Mouse (Mus musculus): ENCODE data around the gene Gm49322. TPM values are rescaled to one million over a fixed set of nuclear protein-coding genes. Genes with fewer than 3 reads are reported as not detected.

Gm49322 gene
- polyA plus RNA-seq, 1 experiment from 2014 or later: 1.1 TPM

DNA sequence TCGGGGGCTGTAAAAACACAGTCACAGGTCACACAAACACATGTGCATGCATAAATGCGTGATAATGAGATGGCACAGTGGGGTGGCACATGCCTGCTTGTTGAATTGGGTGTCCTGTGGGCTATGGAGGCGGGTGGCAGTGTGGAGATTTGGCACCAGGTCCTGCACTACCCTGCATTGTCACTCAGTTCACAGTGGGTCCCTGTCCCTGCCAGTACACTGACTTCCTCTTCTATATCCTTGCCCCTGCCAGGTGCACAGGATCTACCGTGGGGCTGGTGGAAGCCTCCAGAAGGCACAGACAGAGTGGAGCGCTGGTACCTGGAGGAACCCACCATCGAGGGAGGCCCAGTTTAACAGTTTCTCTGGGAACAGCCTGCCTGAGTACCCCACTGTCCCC is 8.5 kb downstream of the Gm49322 start:
- no peak overlapping the region for H3K4me2 ChIP-seq (replicated peaks; ENCODE audit: low read depth, low read length)
- no peaks in the 10 kb centered on the region for H3K27me3 ChIP-seq (replicated peaks; ENCODE audit: insufficient read depth, low read length)
- ATAC-seq: no peak
- no peak overlapping the region for H3K4me3 ChIP-seq (ENCODE audit: low read depth, low read length)
- H3K27ac ChIP-seq (ENCODE audit: low read length): no peak overlapping the region
- no peak overlapping the region for H3K9ac ChIP-seq (replicated peaks; ENCODE audit: low read depth)
- H3K4me1 ChIP-seq (ENCODE audit: insufficient read depth, low read depth, low read length): no peaks in the 10 kb centered on the region
- TF ChIP-seq CTCF (IDR thresholded peaks at IDR 0.05) (no peak), EP300 (IDR thresholded peaks at IDR 0.05) (no peak)
- no peak for DNase-seq (ENCODE audit: low spot score)
- no peaks in the 10 kb centered on the region for H3K9me3 ChIP-seq (ENCODE audit: low read length)
- WGBS: 83% methylated on average over 6 of the region's 6 CpGs
- peaks cover 7% of the 10 kb centered on the region; the same call in 1 of the 2 replicates for H3K36me3 ChIP-seq (ENCODE audit: insufficient read depth, low read length)

DNA sequence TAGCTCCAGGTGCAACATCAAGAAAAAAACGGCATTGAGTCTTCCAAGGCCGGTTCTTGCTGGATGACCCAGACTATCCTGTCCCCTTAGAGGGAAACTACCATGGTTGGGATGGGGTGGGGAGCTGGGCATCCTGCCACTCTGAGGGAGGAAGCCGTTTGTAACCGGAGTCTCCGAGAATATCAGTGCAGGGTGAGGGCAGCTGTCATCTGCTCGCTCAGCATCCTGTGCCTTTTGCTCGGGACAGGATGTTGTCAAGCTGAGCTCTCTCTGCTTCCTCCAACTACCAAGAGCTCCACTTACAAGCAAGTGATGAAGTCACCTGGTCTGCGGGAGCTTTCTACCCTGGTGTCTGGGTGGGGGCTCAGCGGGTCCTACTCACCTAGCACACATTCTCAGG is 12.4 kb downstream of the Gm49322 start:
- peak; percentile 62 for DNase-seq (ENCODE audit: low spot score)
- no peak overlapping the region for H3K9ac ChIP-seq (replicated peaks; ENCODE audit: low read depth)

DNA sequence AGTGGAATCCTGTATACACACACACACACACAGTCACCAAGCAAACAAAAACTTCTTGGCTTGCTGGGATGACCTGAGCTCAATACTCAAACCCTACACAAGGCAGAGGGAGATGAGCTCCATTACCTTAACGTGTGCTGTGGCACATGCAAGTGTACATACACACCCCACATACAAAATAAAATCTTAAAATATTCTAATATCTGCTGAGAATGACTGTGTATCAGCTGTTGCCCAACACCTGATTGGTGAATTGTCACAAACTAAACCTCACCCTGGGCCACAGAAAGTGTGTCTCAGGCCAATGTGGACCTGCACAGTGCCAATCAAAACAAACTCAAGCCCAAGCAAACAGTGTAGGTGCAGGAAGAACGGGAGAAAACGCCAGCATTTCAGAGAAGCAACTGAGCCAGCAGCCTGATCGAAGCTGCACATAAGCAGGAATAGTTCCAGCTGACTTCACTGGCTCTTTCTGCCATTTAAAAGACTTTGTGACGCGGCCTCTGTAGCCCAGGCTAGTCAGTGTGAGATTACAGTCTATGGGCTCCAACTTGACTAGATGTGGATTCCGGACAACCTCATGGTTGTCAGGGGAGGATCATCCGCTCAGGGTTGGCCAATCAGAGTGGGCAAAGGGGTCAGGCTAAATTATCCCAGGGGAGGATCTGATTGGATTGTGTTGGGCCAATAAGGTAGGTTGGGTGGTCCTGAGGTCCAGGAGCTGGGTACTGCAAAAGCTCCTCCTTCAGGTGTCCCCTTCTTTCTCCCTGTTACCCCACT is 13.8 kb downstream of the Gm49322 start:
- Histone ChIP-seq H3K9ac (replicated peaks; ENCODE audit: low read depth) (no peak overlapping the region), H3K36me3 (ENCODE audit: insufficient read depth, low read length) (peaks cover 5% of the 10 kb centered on the region; the same call in 1 of the 2 replicates), H3K4me3 (ENCODE audit: low read depth, low read length) (no peak overlapping the region), H3K9me3 (ENCODE audit: low read length) (no peaks in the 10 kb centered on the region), H3K4me1 (ENCODE audit: insufficient read depth, low read depth, low read length) (peaks cover 9% of the 10 kb centered on the region; the same call in 1 of the 2 replicates), H3K27me3 (replicated peaks; ENCODE audit: insufficient read depth, low read length) (no peaks in the 10 kb centered on the region), H3K4me2 (replicated peaks; ENCODE audit: low read depth, low read length) (no peak overlapping the region), H3K27ac (ENCODE audit: low read length) (no peak overlapping the region)
- TF ChIP-seq CTCF (IDR thresholded peaks at IDR 0.05) (no peak), EP300 (IDR thresholded peaks at IDR 0.05) (no peak)
- ATAC-seq (no peak), DNase-seq (ENCODE audit: low spot score) (no peak)
- 41% methylated on average over 8 of the region's 8 CpGs for WGBS

More for the DNA sequence above, 12.4 kb downstream of the Gm49322 start:
- TF ChIP-seq CTCF (IDR thresholded peaks at IDR 0.05) (no peak), EP300 (IDR thresholded peaks at IDR 0.05) (0 out of 2 replicates have a peak, but pooled peaks have one; percentile 20)
- WGBS: 43% methylated on average over 9 of the region's 9 CpGs
- Histone ChIP-seq H3K4me1 (ENCODE audit: insufficient read depth, low read depth, low read length) (no peaks in the 10 kb centered on the region), H3K4me3 (ENCODE audit: low read depth, low read length) (no peak overlapping the region), H3K27ac (ENCODE audit: low read length) (peak overlapping the region; percentile 6), H3K9me3 (ENCODE audit: low read length) (no peaks in the 10 kb centered on the region), H3K4me2 (replicated peaks; ENCODE audit: low read depth, low read length) (no peak overlapping the region), H3K27me3 (replicated peaks; ENCODE audit: insufficient read depth, low read length) (no peaks in the 10 kb centered on the region), H3K36me3 (ENCODE audit: insufficient read depth, low read length) (peaks cover 7% of the 10 kb centered on the region; the same call in 1 of the 2 replicates)
- no peak for ATAC-seq

DNA sequence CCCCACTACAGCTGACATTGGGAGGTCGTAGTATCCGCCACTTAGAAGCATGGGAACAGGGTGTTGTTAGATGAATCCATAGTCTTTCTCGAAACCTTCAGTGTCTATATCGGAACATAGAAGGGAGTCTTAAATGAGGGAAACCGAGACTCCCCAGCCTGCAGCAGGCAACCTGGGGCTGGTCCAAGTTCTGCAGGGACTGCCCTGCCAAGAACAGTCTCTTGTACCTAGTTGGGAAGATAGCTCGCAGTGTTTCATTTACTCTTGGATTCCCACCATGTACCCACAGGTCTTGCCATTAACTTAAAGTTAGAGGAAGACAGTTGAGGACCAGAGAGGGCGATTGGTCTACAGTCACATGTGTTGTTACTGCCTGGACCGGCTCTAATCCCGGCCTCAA is 14.5 kb downstream of the Gm49322 start:
- Histone ChIP-seq H3K27me3 (replicated peaks; ENCODE audit: insufficient read depth, low read length) (no peaks in the 10 kb centered on the region), H3K9ac (replicated peaks; ENCODE audit: low read depth) (no peak overlapping the region), H3K4me1 (ENCODE audit: insufficient read depth, low read depth, low read length) (peaks cover 9% of the 10 kb centered on the region; the same call in 1 of the 2 replicates), H3K4me3 (ENCODE audit: low read depth, low read length) (no peak overlapping the region), H3K4me2 (replicated peaks; ENCODE audit: low read depth, low read length) (no peak overlapping the region), H3K27ac (ENCODE audit: low read length) (no peak overlapping the region), H3K9me3 (ENCODE audit: low read length) (no peaks in the 10 kb centered on the region), H3K36me3 (ENCODE audit: insufficient read depth, low read length) (no peaks in the 10 kb centered on the region)
- no peak for DNase-seq (ENCODE audit: low spot score)
- no peak for ATAC-seq
- TF ChIP-seq CTCF (IDR thresholded peaks at IDR 0.05) (no peak), EP300 (IDR thresholded peaks at IDR 0.05) (no peak)
- 71% methylated on average over 9 of the region's 9 CpGs for WGBS

DNA sequence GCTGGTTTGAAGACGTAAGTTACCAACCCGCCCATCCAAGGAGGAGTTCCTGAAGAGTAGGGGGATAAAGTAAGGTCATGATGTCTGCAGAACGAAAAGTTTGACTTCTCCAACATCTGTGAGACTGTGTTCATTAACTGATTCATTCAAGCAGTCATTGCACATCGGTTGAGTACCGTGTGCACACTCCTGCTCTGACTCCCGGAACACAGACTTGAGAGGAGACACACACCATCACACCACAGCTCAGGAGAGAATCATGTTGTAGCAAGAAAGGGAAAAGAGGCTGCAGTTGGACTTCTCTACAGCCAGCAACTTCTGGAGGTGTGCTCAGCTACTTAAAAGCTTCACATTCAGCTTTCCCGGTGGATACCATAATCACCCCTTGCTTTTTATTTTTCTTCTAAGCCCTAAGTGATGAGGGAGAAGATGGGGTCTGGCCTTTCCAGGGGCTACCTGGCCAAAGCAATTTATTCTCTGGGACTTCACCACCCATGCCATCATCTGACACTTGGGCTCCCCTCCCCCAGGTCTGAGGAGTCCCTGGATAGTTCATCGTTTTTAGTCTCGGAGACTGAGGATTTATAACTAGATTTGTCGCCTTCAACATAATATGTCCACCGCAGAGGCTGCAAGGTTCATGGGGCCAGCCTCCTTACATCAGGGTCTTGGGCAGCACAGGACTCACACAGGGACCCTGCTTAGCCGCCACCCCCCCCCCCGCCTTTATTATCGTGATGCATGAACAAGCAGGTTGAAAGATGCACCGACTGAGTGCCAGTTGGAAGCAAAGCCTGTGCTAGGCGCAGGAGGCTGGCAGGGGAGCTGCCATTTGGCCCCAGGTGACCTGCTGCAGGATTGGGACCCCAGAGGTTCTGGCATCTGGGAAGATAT is 15.2 kb downstream of the Gm49322 start:
- Histone ChIP-seq H3K4me3 (ENCODE audit: low read depth, low read length) (peak overlapping the region; percentile 55), H3K4me2 (replicated peaks; ENCODE audit: low read depth, low read length) (peak overlapping the region; percentile 62), H3K4me1 (ENCODE audit: insufficient read depth, low read depth, low read length) (peaks cover 9% of the 10 kb centered on the region; the same call in 1 of the 2 replicates), H3K9ac (replicated peaks; ENCODE audit: low read depth) (peak overlapping the region; percentile 29; the same call in 1 of the 2 replicates), H3K27me3 (replicated peaks; ENCODE audit: insufficient read depth, low read length) (no peaks in the 10 kb centered on the region), H3K9me3 (ENCODE audit: low read length) (no peaks in the 10 kb centered on the region), H3K36me3 (ENCODE audit: insufficient read depth, low read length) (no peaks in the 10 kb centered on the region), H3K27ac (ENCODE audit: low read length) (peak overlapping the region; percentile 93)
- 48% methylated on average over 16 of the region's 16 CpGs for WGBS
- ATAC-seq (no peak), DNase-seq (ENCODE audit: low spot score) (no peak)
- TF ChIP-seq EP300 (IDR thresholded peaks at IDR 0.05) (no peak), CTCF (IDR thresholded peaks at IDR 0.05) (no peak)

DNA sequence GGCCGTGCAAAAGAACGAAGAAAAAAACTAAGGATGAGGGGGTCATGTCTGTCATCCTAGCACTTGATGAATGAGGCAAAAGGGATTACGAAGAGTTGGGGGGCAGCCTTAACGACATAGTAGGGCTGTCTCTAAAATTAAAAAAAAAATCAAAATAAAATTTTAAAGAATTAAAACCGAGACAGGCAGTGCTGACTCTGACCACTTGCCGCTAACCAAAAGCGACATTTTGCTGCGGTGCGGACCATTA is 15.8 kb downstream of the Gm49322 start:
- peak overlapping the region; percentile 93 for H3K27ac ChIP-seq (ENCODE audit: low read length)
- peak overlapping the region; percentile 55 for H3K4me3 ChIP-seq (ENCODE audit: low read depth, low read length)
- DNase-seq (ENCODE audit: low spot score): no peak
- peak overlapping the region; percentile 29; the same call in 1 of the 2 replicates for H3K9ac ChIP-seq (replicated peaks; ENCODE audit: low read depth)
- no peak for ATAC-seq
- no peaks in the 10 kb centered on the region for H3K36me3 ChIP-seq (ENCODE audit: insufficient read depth, low read length)
- TF ChIP-seq CTCF (IDR thresholded peaks at IDR 0.05) (no peak), EP300 (IDR thresholded peaks at IDR 0.05) (no peak)
- under 1% methylated on average over 9 of the region's 9 CpGs for WGBS
- no peaks in the 10 kb centered on the region for H3K9me3 ChIP-seq (ENCODE audit: low read length)
- H3K4me1 ChIP-seq (ENCODE audit: insufficient read depth, low read depth, low read length): peaks cover 9% of the 10 kb centered on the region; the same call in 1 of the 2 replicates
- H3K27me3 ChIP-seq (replicated peaks; ENCODE audit: insufficient read depth, low read length): no peaks in the 10 kb centered on the region
- peak overlapping the region; percentile 62 for H3K4me2 ChIP-seq (replicated peaks; ENCODE audit: low read depth, low read length)

Data from lung, postnatal 0 days (tissue).